Mouse (Mus musculus) kidney, adult 2 months (tissue): Measurements from ENCODE around the gene Mlh1.

ENCODE experiments used
- CTCF ChIP-seq: fragments of 200-500 bp; conservative IDR thresholded peaks from 2 replicates; pipeline ENCODE4 v1.5.1; 2011; ENCODE audit warnings: low read depth, mild to moderate bottlenecking, control low read depth, low read length, moderate library complexity, mixed read lengths; ENCODE audit not compliant: insufficient read depth, insufficient read length
- POLR2A ChIP-seq: fragments of 200-500 bp; IDR thresholded peaks from one replicate; pipeline ENCODE4 v1.6.1; 2011; ENCODE audit warnings: low read depth, low read length, control low read depth

DNA sequence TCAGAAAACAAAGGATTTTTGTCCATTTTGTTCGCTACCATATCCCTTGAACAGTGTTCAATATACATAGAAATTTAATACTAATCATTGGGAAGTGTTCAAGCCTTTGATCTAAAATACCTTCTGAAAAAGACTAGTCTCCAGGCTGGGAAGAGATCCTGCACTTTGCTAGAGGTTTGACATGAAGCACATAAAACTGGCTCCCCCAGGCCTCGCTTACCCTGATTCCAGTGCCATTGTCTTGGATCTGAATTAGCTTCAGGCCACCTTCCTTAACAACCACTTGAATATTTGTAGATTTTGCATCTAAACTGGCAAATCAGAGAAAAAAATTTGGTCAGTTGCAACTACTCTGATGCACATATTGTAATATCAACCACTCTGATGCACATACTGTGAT, 3.6 kb downstream of the Mlh1 start:
- TF ChIP-seq POLR2A = no peak
- no peak for TF ChIP-seq CTCF
